Mouse (Mus musculus): Measurements from ENCODE around the gene Mecom. TPM values are rescaled to one million over a fixed set of nuclear protein-coding genes. Genes with fewer than 3 reads are reported as not detected.
A peak's percentile ranks its signal among the peaks of the same experiment; 100 is the strongest.

The Mecom gene
- polyA plus RNA-seq, 1 experiment from 2014 or later, result 52.0 TPM

GRCm38 (mm10) chr3:30104515-30105098, 443.2 kb downstream of the Mecom start:
- no peaks in the 10 kb centered on the region for H3K9me3 ChIP-seq
- peaks cover 70% of the 10 kb centered on the region for H3K4me1 ChIP-seq
- no peak overlapping the region; the same call in 1 of the 2 replicates for H3K4me3 ChIP-seq
- H3K27ac ChIP-seq (replicated peaks), result peak overlapping the region; percentile 82
- DNase-seq (ENCODE audit: low spot score), result no peak
- no peaks in the 10 kb centered on the region for H3K27me3 ChIP-seq (replicated peaks; ENCODE audit: low read depth, poor library complexity, severe bottlenecking)
- no peaks in the 10 kb centered on the region for H3K36me3 ChIP-seq (replicated peaks)
- WGBS, result 38% methylated on average over 4 of the region's 4 CpGs

- Histone ChIP-seq H3K36me3 (replicated peaks) (no peaks in the 10 kb centered on the region), H3K4me1 (peaks cover 53% of the 10 kb centered on the region), H3K27me3 (replicated peaks; ENCODE audit: low read depth, poor library complexity, severe bottlenecking) (no peaks in the 10 kb centered on the region), H3K27ac (replicated peaks) (no peak overlapping the region), H3K9me3 (no peaks in the 10 kb centered on the region), H3K4me3 (no peak overlapping the region)
- 48% methylated on average over 4 of the region's 4 CpGs for WGBS
- DNase-seq (ENCODE audit: low spot score), result no peak
Observed at GRCm38 (mm10) chr3:30101146-30101545, 446.7 kb downstream of the Mecom start.

GRCm38 (mm10) chr3:30097713-30098112, 450.1 kb downstream of the Mecom start:
- H3K36me3 ChIP-seq (replicated peaks), result no peaks in the 10 kb centered on the region
- no peaks in the 10 kb centered on the region for H3K9me3 ChIP-seq
- 80% methylated on average over 3 of the region's 3 CpGs for WGBS
- no peak for DNase-seq (ENCODE audit: low spot score)
- H3K4me1 ChIP-seq, result peaks cover 28% of the 10 kb centered on the region
- no peaks in the 10 kb centered on the region for H3K27me3 ChIP-seq (replicated peaks; ENCODE audit: low read depth, poor library complexity, severe bottlenecking)
- no peak overlapping the region for H3K4me3 ChIP-seq
- no peak overlapping the region for H3K27ac ChIP-seq (replicated peaks)

- DNase-seq (ENCODE audit: low spot score), result no peak
- Histone ChIP-seq H3K36me3 (replicated peaks) (no peaks in the 10 kb centered on the region), H3K4me3 (no peak overlapping the region), H3K27me3 (replicated peaks; ENCODE audit: low read depth, poor library complexity, severe bottlenecking) (no peaks in the 10 kb centered on the region), H3K27ac (replicated peaks) (no peak overlapping the region), H3K4me1 (peaks cover 29% of the 10 kb centered on the region), H3K9me3 (no peaks in the 10 kb centered on the region)
- WGBS, result 50% methylated on average over 4 of the region's 4 CpGs
Observed at GRCm38 (mm10) chr3:30097129-30097528, 450.7 kb downstream of the Mecom start.

GRCm38 (mm10) chr3:30093005-30093404, 454.8 kb downstream of the Mecom start:
- Histone ChIP-seq H3K4me3 (no peak overlapping the region), H3K4me1 (peaks cover 12% of the 10 kb centered on the region), H3K9me3 (no peaks in the 10 kb centered on the region), H3K27me3 (replicated peaks; ENCODE audit: low read depth, poor library complexity, severe bottlenecking) (no peaks in the 10 kb centered on the region), H3K36me3 (replicated peaks) (no peaks in the 10 kb centered on the region), H3K27ac (replicated peaks) (no peak overlapping the region)
- 96% methylated on average over 1 of the region's 1 CpGs for WGBS
- DNase-seq (ENCODE audit: low spot score), result no peak

- H3K27ac ChIP-seq (replicated peaks), result no peak overlapping the region
- no peaks in the 10 kb centered on the region for H3K9me3 ChIP-seq
- no peaks in the 10 kb centered on the region for H3K36me3 ChIP-seq (replicated peaks)
- no peaks in the 10 kb centered on the region for H3K27me3 ChIP-seq (replicated peaks; ENCODE audit: low read depth, poor library complexity, severe bottlenecking)
- 86% methylated on average over 7 of the region's 7 CpGs for WGBS
- no peak overlapping the region for H3K4me3 ChIP-seq
- no peak for DNase-seq (ENCODE audit: low spot score)
- H3K4me1 ChIP-seq, result peaks cover 12% of the 10 kb centered on the region
Observed at GRCm38 (mm10) chr3:30092481-30092880, 455.3 kb downstream of the Mecom start.

GRCm38 (mm10) chr3:30091860-30092259, 455.9 kb downstream of the Mecom start:
- no peak overlapping the region for H3K4me3 ChIP-seq
- H3K27me3 ChIP-seq (replicated peaks; ENCODE audit: low read depth, poor library complexity, severe bottlenecking), result no peaks in the 10 kb centered on the region
- WGBS, result 87% methylated on average over 3 of the region's 3 CpGs
- H3K4me1 ChIP-seq, result peaks cover 6% of the 10 kb centered on the region; the same call in 1 of the 2 replicates
- H3K27ac ChIP-seq (replicated peaks), result no peak overlapping the region
- H3K36me3 ChIP-seq (replicated peaks), result no peaks in the 10 kb centered on the region
- no peak for DNase-seq (ENCODE audit: low spot score)
- H3K9me3 ChIP-seq, result no peaks in the 10 kb centered on the region

GRCm38 (mm10) chr3:30091401-30091800, 456.4 kb downstream of the Mecom start:
- no peaks in the 10 kb centered on the region for H3K36me3 ChIP-seq (replicated peaks)

GRCm38 (mm10) chr3:30086139-30086538, 461.7 kb downstream of the Mecom start:
- Histone ChIP-seq H3K4me1 (peaks cover 9% of the 10 kb centered on the region), H3K4me3 (no peak overlapping the region), H3K36me3 (replicated peaks) (no peaks in the 10 kb centered on the region), H3K27me3 (replicated peaks; ENCODE audit: low read depth, poor library complexity, severe bottlenecking) (no peaks in the 10 kb centered on the region), H3K27ac (replicated peaks) (no peak overlapping the region), H3K9me3 (no peaks in the 10 kb centered on the region)
- no peak for DNase-seq (ENCODE audit: low spot score)
- 83% methylated on average over 6 of the region's 6 CpGs for WGBS

More at GRCm38 (mm10) chr3:30091401-30091800, 456.4 kb downstream of the Mecom start:
- no peak overlapping the region for H3K4me3 ChIP-seq
- no peaks in the 10 kb centered on the region for H3K9me3 ChIP-seq
- WGBS, result 89% methylated on average over 1 of the region's 1 CpGs
- no peaks in the 10 kb centered on the region for H3K27me3 ChIP-seq (replicated peaks; ENCODE audit: low read depth, poor library complexity, severe bottlenecking)
- H3K4me1 ChIP-seq, result 0 out of 2 replicates have a peak, but pooled peaks cover 6% of the 10 kb centered on the region
- no peak overlapping the region for H3K27ac ChIP-seq (replicated peaks)
- no peak for DNase-seq (ENCODE audit: low spot score)

- Histone ChIP-seq H3K27ac (replicated peaks) (peak overlapping the region; percentile 66), H3K4me1 (peaks cover 9% of the 10 kb centered on the region)
- WGBS, result 66% methylated on average over 1 of the region's 1 CpGs
Observed at GRCm38 (mm10) chr3:30083842-30084241, 464.0 kb downstream of the Mecom start.

GRCm38 (mm10) chr3:30083268-30083667, 464.5 kb downstream of the Mecom start:
- Histone ChIP-seq H3K4me1 (peaks cover 9% of the 10 kb centered on the region), H3K4me3 (no peak overlapping the region), H3K9me3 (no peaks in the 10 kb centered on the region), H3K27ac (replicated peaks) (no peak overlapping the region), H3K36me3 (replicated peaks) (no peaks in the 10 kb centered on the region), H3K27me3 (replicated peaks; ENCODE audit: low read depth, poor library complexity, severe bottlenecking) (no peaks in the 10 kb centered on the region)
- WGBS, result 84% methylated on average over 9 of the region's 9 CpGs
- no peak for DNase-seq (ENCODE audit: low spot score)

More at GRCm38 (mm10) chr3:30083842-30084241, 464.0 kb downstream of the Mecom start:
- no peaks in the 10 kb centered on the region for H3K9me3 ChIP-seq
- no peaks in the 10 kb centered on the region for H3K36me3 ChIP-seq (replicated peaks)
- no peaks in the 10 kb centered on the region for H3K27me3 ChIP-seq (replicated peaks; ENCODE audit: low read depth, poor library complexity, severe bottlenecking)
- no peak for DNase-seq (ENCODE audit: low spot score)
- no peak overlapping the region for H3K4me3 ChIP-seq

- no peak for DNase-seq (ENCODE audit: low spot score)
- peaks cover 9% of the 10 kb centered on the region for H3K4me1 ChIP-seq
- H3K36me3 ChIP-seq (replicated peaks), result no peaks in the 10 kb centered on the region
- no peaks in the 10 kb centered on the region for H3K27me3 ChIP-seq (replicated peaks; ENCODE audit: low read depth, poor library complexity, severe bottlenecking)
- H3K9me3 ChIP-seq, result no peaks in the 10 kb centered on the region
- no peak overlapping the region for H3K4me3 ChIP-seq
- H3K27ac ChIP-seq (replicated peaks), result no peak overlapping the region
- 83% methylated on average over 7 of the region's 7 CpGs for WGBS
Observed at GRCm38 (mm10) chr3:30080827-30081226, 467.0 kb downstream of the Mecom start.

- no peak for DNase-seq (ENCODE audit: low spot score)
Observed at GRCm38 (mm10) chr3:30076522-30076921, 471.3 kb downstream of the Mecom start.

More at GRCm38 (mm10) chr3:30076522-30076921, 471.3 kb downstream of the Mecom start:
- Histone ChIP-seq H3K4me1 (peaks cover 1% of the 10 kb centered on the region; the same call in 1 of the 2 replicates), H3K27me3 (replicated peaks; ENCODE audit: low read depth, poor library complexity, severe bottlenecking) (no peaks in the 10 kb centered on the region), H3K4me3 (no peak overlapping the region), H3K27ac (replicated peaks) (no peak overlapping the region), H3K36me3 (replicated peaks) (no peaks in the 10 kb centered on the region), H3K9me3 (no peaks in the 10 kb centered on the region)
- 92% methylated on average over 7 of the region's 7 CpGs for WGBS

All from embryonic facial prominence, embryonic 10.5 days (tissue).